Mouse (Mus musculus) liver, adult 2 months (tissue): Measurements from ENCODE around the gene Gm45233. TPM values are rescaled to one million over a fixed set of nuclear protein-coding genes. Genes with fewer than 3 reads are reported as not detected.

ENCODE experiments used
- DNase-seq: peaks from one replicate; pipeline ENCODE4 v3.0.0-alpha.2; 2011; ENCODE audit warnings: low read depth, low spot score; ENCODE audit errors: extremely low read depth
- H3K27ac ChIP-seq: fragments of 200-500 bp; replicated peaks from 2 replicates; pipeline ENCODE4 v1.5.1; 2012; ENCODE audit warnings: low read depth, mild to moderate bottlenecking, control low read depth, inconsistent platforms, low read length; ENCODE audit not compliant: insufficient read depth
- H3K27me3 ChIP-seq: fragments of 200-500 bp; 2 replicates; pipeline ENCODE4 v1.6.1; 2012; ENCODE audit warnings: mild to moderate bottlenecking, moderate library complexity, low read length, inconsistent platforms; ENCODE audit not compliant: control insufficient read depth, insufficient read depth
- H3K36me3 ChIP-seq: fragments of 200-500 bp; 2 replicates; pipeline ENCODE4 v1.6.1; 2012; ENCODE audit warnings: low read length, inconsistent platforms; ENCODE audit not compliant: control insufficient read depth, insufficient read depth
- H3K4me1 ChIP-seq: fragments of 200-500 bp; 2 replicates; pipeline ENCODE4 v1.6.1; 2011; ENCODE audit warnings: low read length; ENCODE audit not compliant: control insufficient read depth, insufficient read depth
- H3K4me3 ChIP-seq: fragments of 200-500 bp; 2 replicates; pipeline ENCODE4 v1.5.1; 2011; ENCODE audit warnings: low read depth, mild to moderate bottlenecking, control low read depth, low read length, moderate library complexity; ENCODE audit not compliant: insufficient read depth
- H3K79me2 ChIP-seq: fragments of 200-500 bp; 2 replicates; pipeline ENCODE4 v1.6.1; 2012; ENCODE audit warnings: inconsistent platforms, mild to moderate bottlenecking, low read length, moderate library complexity; ENCODE audit not compliant: control insufficient read depth, insufficient read depth
- H3K9ac ChIP-seq: fragments of 200-500 bp; 2 replicates; pipeline ENCODE4 v1.6.1; 2012; ENCODE audit warnings: low read depth, mild to moderate bottlenecking, control low read depth, inconsistent platforms, low read length
- CTCF ChIP-seq: fragments of 200-500 bp; IDR thresholded peaks from 2 replicates; pipeline ENCODE4 v1.5.1; 2011; ENCODE audit warnings: low read depth, low read length, control low read depth
- POLR2A ChIP-seq: fragments of 200-500 bp; IDR thresholded peaks from 2 replicates; pipeline ENCODE4 v1.6.1; 2011; ENCODE audit warnings: low read length, control low read depth; ENCODE audit not compliant: insufficient read depth; ENCODE audit errors: extremely low read depth
- WGBS: fragments of 180-500 bp; shearing (Covaris S2); methylation state at CpG from one replicate; pipeline ENCODE4 v1.1.7; 2018; 5-methylcytosine and 5-hydroxymethylcytosine counted together
- polyA plus RNA-seq: library from polyadenylated mRNA; depleted of rRNA; stranded (reverse); fragments of >200 nt; gene quantifications from 2 replicates; pipeline ENCODE4 v1.2.3, GENCODE M21; 2012
- total RNA-seq: library from RNA; depleted of rRNA; stranded (reverse); fragments of >200 nt; gene quantifications from 2 replicates; pipeline ENCODE4 v1.2.3, GENCODE M21; 2014

Gene Gm45233
- total and polyA plus RNA-seq, 2 experiments = 0.28 TPM; not detected in 1

GRCm38 (mm10) chr7:43417298-43417697 is 26.6 kb upstream of the Gm45233 start:
- Histone ChIP-seq H3K36me3 (no peaks in the 10 kb centered on the region), H3K79me2 (no peaks in the 10 kb centered on the region), H3K4me3 (no peak overlapping the region), H3K27me3 (no peaks in the 10 kb centered on the region), H3K9ac (no peak overlapping the region), H3K4me1 (no peaks in the 10 kb centered on the region), H3K27ac (no peak overlapping the region)
- TF ChIP-seq POLR2A (no peak), CTCF (peak; percentile 15; the same call in 1 of the 2 replicates)
- DNase-seq = peak; percentile 21
- WGBS = 89% methylated on average over 10 of the region's 10 CpGs

DNA sequence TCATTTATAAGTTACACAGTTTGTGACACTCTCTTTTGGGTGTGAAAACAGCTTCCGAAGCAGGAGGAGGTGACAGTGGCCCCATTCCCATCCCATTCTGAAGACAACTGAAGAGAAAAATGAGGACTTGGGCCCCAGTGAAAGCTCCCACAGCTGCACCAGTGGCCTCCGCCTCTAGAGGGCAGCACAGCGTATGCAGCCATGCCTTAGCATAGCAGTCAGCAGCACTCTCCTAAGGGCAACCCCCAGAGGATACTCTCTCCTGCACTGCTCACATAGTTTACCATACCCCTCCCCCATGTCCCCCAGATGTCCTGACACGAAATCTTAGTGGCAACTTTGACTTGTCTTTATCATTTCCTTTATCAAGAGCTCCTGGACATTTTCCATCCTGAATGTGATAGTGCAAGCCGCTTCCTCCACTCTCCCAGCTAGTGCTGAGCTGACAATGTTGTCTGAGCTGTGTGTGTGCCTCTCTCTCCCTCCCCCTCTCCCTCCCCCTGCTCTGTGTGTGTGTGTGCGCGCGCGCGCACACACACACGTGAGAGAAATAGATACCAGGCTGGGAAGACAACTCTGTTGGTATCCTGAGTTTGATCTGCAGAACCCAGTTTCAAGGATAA is 20.8 kb upstream of the Gm45233 start:
- DNase-seq = peak; percentile 45
- WGBS = 22% methylated on average over 11 of the region's 11 CpGs

GRCm38 (mm10) chr7:43423991-43424625 is 19.8 kb upstream of the Gm45233 start:
- Histone ChIP-seq H3K36me3 (no peaks in the 10 kb centered on the region), H3K4me3 (no peak overlapping the region), H3K4me1 (no peaks in the 10 kb centered on the region), H3K79me2 (no peaks in the 10 kb centered on the region), H3K27ac (no peak overlapping the region), H3K27me3 (no peaks in the 10 kb centered on the region), H3K9ac (no peak overlapping the region)
- WGBS = 69% methylated on average over 3 of the region's 3 CpGs
- TF ChIP-seq CTCF = no peak
- TF ChIP-seq POLR2A = no peak
- DNase-seq = no peak

More for the DNA sequence above, 20.8 kb upstream of the Gm45233 start:
- H3K27ac ChIP-seq = no peak overlapping the region
- no peak overlapping the region for H3K4me3 ChIP-seq
- H3K79me2 ChIP-seq = no peaks in the 10 kb centered on the region
- TF ChIP-seq CTCF (peak; percentile 99), POLR2A (no peak)
- H3K4me1 ChIP-seq = no peaks in the 10 kb centered on the region
- H3K27me3 ChIP-seq = no peaks in the 10 kb centered on the region
- no peak overlapping the region for H3K9ac ChIP-seq
- no peaks in the 10 kb centered on the region for H3K36me3 ChIP-seq

GRCm38 (mm10) chr7:43427406-43427805 is 16.5 kb upstream of the Gm45233 start, which contains the start of gene Lim2:
Gene Lim2 (plus strand): TSS chr7:43427670.
- no peak for TF ChIP-seq CTCF
- no peak within 1 kb of the TSS for H3K4me3 ChIP-seq

GRCm38 (mm10) chr7:43429500-43429899 is 14.4 kb upstream of the Gm45233 start:
- no peak for TF ChIP-seq POLR2A
- no peak for TF ChIP-seq CTCF
- DNase-seq = no peak
- no peaks in the 10 kb centered on the region for H3K27me3 ChIP-seq
- H3K4me1 ChIP-seq = no peaks in the 10 kb centered on the region
- H3K9ac ChIP-seq = no peak overlapping the region
- H3K27ac ChIP-seq = no peak overlapping the region
- no peaks in the 10 kb centered on the region for H3K79me2 ChIP-seq
- 52% methylated on average over 4 of the region's 4 CpGs for WGBS
- H3K36me3 ChIP-seq = no peaks in the 10 kb centered on the region
- no peak overlapping the region for H3K4me3 ChIP-seq

More at GRCm38 (mm10) chr7:43427406-43427805, 16.5 kb upstream of the Gm45233 start, which contains the start of gene Lim2:
- Histone ChIP-seq H3K27me3 (no peaks in the 10 kb centered on the region), H3K4me1 (no peaks in the 10 kb centered on the region), H3K36me3 (no peaks in the 10 kb centered on the region), H3K9ac (no peak within 1 kb of the TSS), H3K79me2 (no peaks in the 10 kb centered on the region), H3K27ac (no peak within 1 kb of the TSS)
- 82% methylated on average over 8 of the region's 8 CpGs for WGBS
- no peak for DNase-seq

DNA sequence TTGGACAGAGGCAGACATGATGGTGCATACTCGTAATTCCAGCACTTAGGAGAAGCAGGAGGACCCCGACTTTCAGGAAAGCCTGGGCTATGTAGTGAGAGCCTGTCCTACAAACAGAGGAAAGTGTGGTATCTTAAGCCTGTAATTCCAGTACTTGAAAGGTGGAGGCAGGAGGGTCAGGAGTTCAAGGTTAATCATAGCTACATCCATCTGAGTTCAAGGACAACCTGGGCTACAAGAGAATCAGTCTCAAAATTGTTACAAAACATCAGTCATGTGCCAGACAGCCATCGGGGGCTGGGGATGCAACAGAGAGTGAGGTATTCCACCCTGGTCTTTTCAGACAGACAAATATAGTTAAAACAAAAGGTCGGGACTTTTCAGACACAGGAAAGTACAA is 11.0 kb upstream of the Gm45233 start:
- WGBS = 73% methylated on average over 4 of the region's 4 CpGs

More for the DNA sequence above, 11.0 kb upstream of the Gm45233 start:
- H3K27me3 ChIP-seq = no peaks in the 10 kb centered on the region
- H3K9ac ChIP-seq = no peak overlapping the region
- H3K4me1 ChIP-seq = no peaks in the 10 kb centered on the region
- no peaks in the 10 kb centered on the region for H3K36me3 ChIP-seq
- DNase-seq = no peak
- no peak overlapping the region for H3K27ac ChIP-seq
- TF ChIP-seq POLR2A = no peak
- TF ChIP-seq CTCF = no peak
- H3K79me2 ChIP-seq = no peaks in the 10 kb centered on the region
- H3K4me3 ChIP-seq = no peak overlapping the region
